Mouse (Mus musculus) spleen, adult 2 months (tissue): ENCODE results near the gene Barhl2. TPM values are rescaled to one million over a fixed set of nuclear protein-coding genes. Genes with fewer than 3 reads are reported as not detected.

Source experiments
- DNase-seq, 2 experiments: peaks; one replicate each; pipeline versions ENCODE4 v3.0.0 to v3.0.0-alpha.2; 2012 to 2021; ENCODE audit warnings: low spot score in 2 of 2, low read depth in 1 of 2
- H3K27ac ChIP-seq: fragments of 200-500 bp; 2 replicates; pipeline ENCODE4 v1.5.1; 2012; ENCODE audit warnings: low read length, inconsistent platforms; ENCODE audit not compliant: insufficient read depth
- H3K27me3 ChIP-seq: fragments of 200-500 bp; 2 replicates; pipeline ENCODE4 v1.6.1; 2012; ENCODE audit warnings: mild to moderate bottlenecking, moderate library complexity, low read length, inconsistent platforms; ENCODE audit not compliant: control insufficient read depth, insufficient read depth
- H3K36me3 ChIP-seq: fragments of 200-500 bp; 2 replicates; pipeline ENCODE4 v1.6.1; 2012; ENCODE audit warnings: mild to moderate bottlenecking, low read length, inconsistent platforms; ENCODE audit not compliant: control insufficient read depth, insufficient read depth
- H3K4me1 ChIP-seq: fragments of 200-500 bp; 2 replicates; pipeline ENCODE4 v1.6.1; 2011; ENCODE audit warnings: inconsistent platforms; ENCODE audit not compliant: control insufficient read depth, insufficient read depth, insufficient read length
- H3K4me3 ChIP-seq: fragments of 200-500 bp; 2 replicates; pipeline ENCODE4 v1.5.1; 2011; ENCODE audit warnings: mild to moderate bottlenecking, inconsistent platforms; ENCODE audit not compliant: insufficient read depth, insufficient read length; ENCODE audit errors: extremely low read depth
- CTCF ChIP-seq: fragments of 200-500 bp; IDR thresholded peaks from 2 replicates; pipeline ENCODE4 v1.5.1; 2011; ENCODE audit warnings: mild to moderate bottlenecking, inconsistent platforms; ENCODE audit not compliant: insufficient read depth, insufficient read length, insufficient replicate concordance; ENCODE audit errors: extremely low read depth
- POLR2A ChIP-seq: fragments of 200-500 bp; IDR thresholded peaks from 2 replicates; pipeline ENCODE4 v1.6.1; 2011; ENCODE audit warnings: low read depth, low read length, inconsistent platforms
- WGBS: fragments of 180-500 bp; shearing (Covaris S2); methylation state at CpG from one replicate; pipeline ENCODE4 v1.1.7; 2018; 5-methylcytosine and 5-hydroxymethylcytosine counted together
- polyA plus RNA-seq: library from polyadenylated mRNA; depleted of rRNA; stranded (reverse); fragments of >200 nt; gene quantifications from 2 replicates; pipeline ENCODE4 v1.2.3, GENCODE M21; 2012

Gene Barhl2
- polyA plus RNA-seq, 1 experiment: not detected

GRCm38 (mm10) chr5:106455106-106455920 lies 2.7 kb downstream of the Barhl2 start:
- peaks cover 9% of the 10 kb centered on the region for H3K4me1 ChIP-seq
- no peak for TF ChIP-seq POLR2A
- no peak for TF ChIP-seq CTCF
- H3K27me3 ChIP-seq: peaks cover 42% of the 10 kb centered on the region
- H3K27ac ChIP-seq: no peak overlapping the region
- no peaks in the 10 kb centered on the region for H3K36me3 ChIP-seq
- no peak overlapping the region for H3K4me3 ChIP-seq
- WGBS: 11% methylated on average over 17 of the region's 17 CpGs
- no peak for DNase-seq

- 6% methylated on average over 9 of the region's 9 CpGs for WGBS
- no peak overlapping the region for H3K27ac ChIP-seq
- H3K4me3 ChIP-seq: no peak overlapping the region
- TF ChIP-seq POLR2A (no peak), CTCF (no peak)
- H3K27me3 ChIP-seq: peaks cover 41% of the 10 kb centered on the region
- no peak for DNase-seq
- H3K36me3 ChIP-seq: no peaks in the 10 kb centered on the region
- H3K4me1 ChIP-seq: peaks cover 9% of the 10 kb centered on the region
Measured at GRCm38 (mm10) chr5:106454411-106455105, 3.4 kb downstream of the Barhl2 start.

GRCm38 (mm10) chr5:106453886-106454321 lies 4.1 kb downstream of the Barhl2 start:
- Histone ChIP-seq H3K4me3 (no peak overlapping the region), H3K27ac (no peak overlapping the region), H3K4me1 (peaks cover 8% of the 10 kb centered on the region), H3K27me3 (peaks cover 45% of the 10 kb centered on the region), H3K36me3 (no peaks in the 10 kb centered on the region)
- DNase-seq: no peak
- 5% methylated on average over 13 of the region's 13 CpGs for WGBS
- TF ChIP-seq POLR2A (no peak), CTCF (no peak)

GRCm38 (mm10) chr5:106453181-106453885 lies 4.6 kb downstream of the Barhl2 start:
- H3K27me3 ChIP-seq: peaks cover 41% of the 10 kb centered on the region
- no peak overlapping the region for H3K4me3 ChIP-seq
- TF ChIP-seq POLR2A (no peak), CTCF (no peak)
- H3K36me3 ChIP-seq: no peaks in the 10 kb centered on the region
- 2% methylated on average over 42 of the region's 45 CpGs for WGBS
- peaks cover 3% of the 10 kb centered on the region; the same call in 1 of the 2 replicates for H3K4me1 ChIP-seq
- H3K27ac ChIP-seq: no peak overlapping the region
- DNase-seq: no peak

- 11% methylated on average over 4 of the region's 4 CpGs for WGBS
Measured at GRCm38 (mm10) chr5:106452686-106453085, 5.3 kb downstream of the Barhl2 start.

GRCm38 (mm10) chr5:106451681-106452440 lies 6.1 kb downstream of the Barhl2 start:
- Histone ChIP-seq H3K27me3 (peaks cover 30% of the 10 kb centered on the region), H3K36me3 (no peaks in the 10 kb centered on the region), H3K4me3 (no peak overlapping the region), H3K27ac (no peak overlapping the region), H3K4me1 (no peaks in the 10 kb centered on the region)
- TF ChIP-seq CTCF (no peak), POLR2A (no peak)
- no peak for DNase-seq
- WGBS: 4% methylated on average over 32 of the region's 32 CpGs

More at GRCm38 (mm10) chr5:106452686-106453085, 5.3 kb downstream of the Barhl2 start:
- no peak overlapping the region for H3K27ac ChIP-seq
- H3K4me3 ChIP-seq: no peak overlapping the region
- no peaks in the 10 kb centered on the region for H3K36me3 ChIP-seq
- peaks cover 38% of the 10 kb centered on the region for H3K27me3 ChIP-seq
- no peak for DNase-seq
- TF ChIP-seq POLR2A: no peak
- H3K4me1 ChIP-seq: no peaks in the 10 kb centered on the region; the same call in 1 of the 2 replicates
